Mouse (Mus musculus) ovary, postnatal 14 days (tissue): ENCODE results near the gene Rnase1.
"Not testable (repeated sequence)": the region's sequence is repeated elsewhere in the genome, so short reads cannot be mapped to it uniquely, and the experiment has no call there.

Source experiments
- DNase-seq: peaks from one replicate; pipeline ENCODE4 v3.0.0; 2022; ENCODE audit warnings: low spot score

Gene Rnase1

GRCm38 (mm10) chr14:51146685-51147084, at the start of gene Rnase1:
Rnase1 (minus strand) TSS chr14:51146785.
- no peak for DNase-seq

GRCm38 (mm10) chr14:51195681-51196080, 49.1 kb upstream of the Rnase1 start:
- DNase-seq = no peak

- DNase-seq = not testable (repeated sequence)
Measured at GRCm38 (mm10) chr14:51181051-51181450, 34.5 kb upstream of the Rnase1 start.

GRCm38 (mm10) chr14:51173843-51174242, 27.3 kb upstream of the Rnase1 start:
- DNase-seq = no peak

- not testable (repeated sequence) for DNase-seq
Measured at GRCm38 (mm10) chr14:51172947-51173346, 26.4 kb upstream of the Rnase1 start.

- DNase-seq = peak; percentile 18
Measured at GRCm38 (mm10) chr14:51172095-51172865, 25.7 kb upstream of the Rnase1 start.

GRCm38 (mm10) chr14:51166068-51166467, 19.5 kb upstream of the Rnase1 start:
- no peak for DNase-seq

- DNase-seq = no peak
Measured at GRCm38 (mm10) chr14:51165435-51165834, 18.9 kb upstream of the Rnase1 start.

GRCm38 (mm10) chr14:51163323-51163722, 16.7 kb upstream of the Rnase1 start:
- DNase-seq = not testable (repeated sequence)

- DNase-seq = not testable (repeated sequence)
Measured at GRCm38 (mm10) chr14:51161976-51162375, 15.4 kb upstream of the Rnase1 start, which contains the start of gene Rnase2b. Rnase2b (plus strand) TSS chr14:51162260.

GRCm38 (mm10) chr14:51157072-51157471, 10.5 kb upstream of the Rnase1 start:
- DNase-seq = no peak

GRCm38 (mm10) chr14:51156736-51157068, 10.1 kb upstream of the Rnase1 start:
- DNase-seq = no peak

GRCm38 (mm10) chr14:51156056-51156735, 9.6 kb upstream of the Rnase1 start:
- no peak for DNase-seq

- DNase-seq = no peak
Measured at GRCm38 (mm10) chr14:51152249-51152870, 5.8 kb upstream of the Rnase1 start.

- no peak for DNase-seq
Measured at GRCm38 (mm10) chr14:51150206-51150831, 3.7 kb upstream of the Rnase1 start.

- DNase-seq = no peak
Measured at GRCm38 (mm10) chr14:51149164-51149563, 2.6 kb upstream of the Rnase1 start.

- DNase-seq = no peak
Measured at GRCm38 (mm10) chr14:51148006-51148405, 1.4 kb upstream of the Rnase1 start.

GRCm38 (mm10) chr14:51145521-51145920, 1.1 kb downstream of the Rnase1 start:
- DNase-seq = no peak

- no peak for DNase-seq
Measured at GRCm38 (mm10) chr14:51144451-51144850, 2.1 kb downstream of the Rnase1 start.

- DNase-seq = no peak
Measured at GRCm38 (mm10) chr14:51143937-51144336, 2.6 kb downstream of the Rnase1 start.

GRCm38 (mm10) chr14:51143287-51143686, 3.3 kb downstream of the Rnase1 start:
- DNase-seq = no peak

- no peak for DNase-seq
Measured at GRCm38 (mm10) chr14:51142568-51142967, 4.0 kb downstream of the Rnase1 start.

- DNase-seq = no peak
Measured at GRCm38 (mm10) chr14:51142119-51142518, 4.5 kb downstream of the Rnase1 start.
